Comparison of ENCODE assay signal across 11 mouse cellular contexts in the genomic region with DNA sequence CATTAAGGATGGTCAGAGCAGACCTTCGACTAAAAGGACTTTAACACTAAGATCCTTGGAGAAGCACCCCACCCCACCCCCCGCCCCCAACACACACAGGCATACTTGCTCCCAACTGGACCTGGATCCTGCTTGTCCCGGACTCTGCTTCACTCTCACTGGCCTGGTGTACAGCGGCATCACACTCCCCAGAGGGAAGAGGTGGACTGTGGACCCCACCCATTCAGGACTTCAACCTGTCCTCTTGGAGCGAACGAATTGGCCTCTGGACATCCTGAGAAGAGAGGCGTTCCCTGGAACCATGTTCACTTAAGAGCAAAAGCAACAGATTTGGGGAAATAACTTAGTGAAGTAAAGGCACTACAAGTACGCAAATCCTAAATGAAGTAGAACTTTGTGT.
"Had no signal": no experiment of that assay in that cellular context is flagged by ENCODE, and none has a peak within 500 bp of the region (broad histone marks: within the 10 kb centered on the region; RNA-seq: fewer than 3 reads in every experiment).

No protein-coding gene starts in this region.

- H3K27me3 ChIP-seq: hindbrain, embryonic 13.5 days; limb, embryonic 13.5 days; liver, embryonic 15.5 days; midbrain, embryonic 13.5 days had no signal

- H3K4me2 ChIP-seq: hindbrain, embryonic 13.5 days; limb, embryonic 13.5 days; liver, embryonic 15.5 days; midbrain, embryonic 13.5 days had no signal

- DNase-seq: left cerebral cortex, postnatal 4 days; lung, adult 2 months; lung, postnatal 36 days; right cerebral cortex, postnatal 14 days had no signal

- H3K36me3 ChIP-seq: hindbrain, embryonic 13.5 days; limb, embryonic 13.5 days; liver, embryonic 15.5 days; midbrain, embryonic 13.5 days had no signal

- H3K9ac ChIP-seq: hindbrain, embryonic 13.5 days; limb, embryonic 13.5 days; liver, embryonic 15.5 days; midbrain, embryonic 13.5 days had no signal

- ATAC-seq: hindbrain, postnatal 0 days; lung, postnatal 0 days; midbrain, embryonic 13.5 days had no signal

- H3K9me3 ChIP-seq: hindbrain, embryonic 13.5 days; limb, embryonic 13.5 days; liver, embryonic 15.5 days; midbrain, embryonic 13.5 days had no signal

- H3K4me3 ChIP-seq: hindbrain, embryonic 13.5 days; layer of hippocampus, adult 2 months; limb, embryonic 13.5 days; liver, embryonic 15.5 days; midbrain, embryonic 13.5 days had no signal

- H3K27ac ChIP-seq: hindbrain, embryonic 13.5 days; hindbrain, postnatal 0 days; layer of hippocampus, adult 2 months; limb, embryonic 13.5 days; liver, embryonic 15.5 days; midbrain, embryonic 13.5 days had no signal

- H3K4me1 ChIP-seq: hindbrain, embryonic 13.5 days; liver, embryonic 15.5 days; midbrain, embryonic 13.5 days had no signal
